Mouse (Mus musculus) intestine, embryonic 16.5 days (tissue): Measurements from ENCODE around the gene Slc38a1. TPM values are rescaled to one million over a fixed set of nuclear protein-coding genes. Genes with fewer than 3 reads are reported as not detected.

Experiments
- ATAC-seq: fragments of 200-750 bp; cut with Nextera tagmentation; 2 replicates; pipeline ENCODE4 v1.8.0; 2017; ENCODE audit warnings: moderate TSS enrichment, moderate library complexity
- H3K27ac ChIP-seq: fragments of 300-500 bp; sonication (generic); 2 replicates; pipeline ENCODE4 v1.5.1; 2014; ENCODE audit warnings: mild to moderate bottlenecking, low read length
- H3K27me3 ChIP-seq: fragments of 300-500 bp; sonication (generic); replicated peaks from 2 replicates; pipeline ENCODE4 v1.6.1; 2014; ENCODE audit warnings: low read length, control low read depth, mixed read lengths; ENCODE audit not compliant: control insufficient read depth, insufficient read depth
- H3K36me3 ChIP-seq: fragments of 300-500 bp; sonication (generic); 2 replicates; pipeline ENCODE4 v1.6.1; 2014; ENCODE audit warnings: low read length, control low read depth; ENCODE audit not compliant: control insufficient read depth, insufficient read depth
- H3K4me1 ChIP-seq: fragments of 300-500 bp; sonication (generic); 2 replicates; pipeline ENCODE4 v1.6.1; 2014; ENCODE audit warnings: low read length, control low read depth, mixed read lengths; ENCODE audit not compliant: control insufficient read depth, insufficient read depth
- H3K4me2 ChIP-seq: fragments of 300-500 bp; sonication (generic); 2 replicates; pipeline ENCODE4 v1.6.1; 2014; ENCODE audit warnings: low read depth, low read length, control low read depth
- H3K4me3 ChIP-seq: fragments of 300-500 bp; sonication (generic); 2 replicates; pipeline ENCODE4 v1.5.1; 2014; ENCODE audit warnings: mild to moderate bottlenecking, low read length
- H3K9ac ChIP-seq: fragments of 300-500 bp; sonication (generic); 2 replicates; pipeline ENCODE4 v1.6.1; 2014; ENCODE audit warnings: low read depth, low read length
- H3K9me3 ChIP-seq: fragments of 300-500 bp; sonication (generic); 2 replicates; pipeline ENCODE4 v1.6.1; 2016; ENCODE audit warnings: low read length, control low read depth; ENCODE audit not compliant: control insufficient read depth
- WGBS: fragments of 180-500 bp; shearing (Covaris S2); extraction: QIAGEN DNeasy Blood & Tissue Kit; methylation state at CpG from one replicate; pipeline ENCODE4 v1.1.7; 2014; 5-methylcytosine and 5-hydroxymethylcytosine counted together
- polyA plus RNA-seq: library from polyadenylated mRNA; unstranded; fragments of >200 nt; fragmentation: Nextera tagmentation; extraction: Ambion mirVana; gene quantifications from 2 replicates; pipeline ENCODE4 v1.2.1, GENCODE M21; 2015

Gene Slc38a1
- polyA plus RNA-seq, 1 experiment from 2014 or later, result 116 TPM

- Histone ChIP-seq H3K4me1 (peaks cover 8% of the 10 kb centered on the region), H3K27ac (no peak overlapping the region), H3K9me3 (no peaks in the 10 kb centered on the region), H3K36me3 (peaks cover 10% of the 10 kb centered on the region; the same call in 1 of the 2 replicates), H3K4me2 (no peak overlapping the region), H3K4me3 (no peak overlapping the region), H3K27me3 (no peaks in the 10 kb centered on the region), H3K9ac (no peak overlapping the region)
- peak; percentile 27; the same call in 1 of the 2 replicates for ATAC-seq
- 54% methylated on average over 7 of the region's 7 CpGs for WGBS
Measured at GRCm38 (mm10) chr15:96608671-96609070, 34.0 kb downstream of the Slc38a1 start.

GRCm38 (mm10) chr15:96607422-96607821 is 35.3 kb downstream of the Slc38a1 start:
- H3K9me3 ChIP-seq, result no peaks in the 10 kb centered on the region
- H3K36me3 ChIP-seq, result peaks cover 7% of the 10 kb centered on the region; the same call in 1 of the 2 replicates
- no peak overlapping the region for H3K4me3 ChIP-seq
- peaks cover 8% of the 10 kb centered on the region for H3K4me1 ChIP-seq
- no peak overlapping the region for H3K9ac ChIP-seq
- no peak overlapping the region for H3K27ac ChIP-seq
- 89% methylated on average over 5 of the region's 5 CpGs for WGBS
- no peak for ATAC-seq
- H3K27me3 ChIP-seq, result no peaks in the 10 kb centered on the region
- no peak overlapping the region for H3K4me2 ChIP-seq

GRCm38 (mm10) chr15:96604282-96604681 is 38.4 kb downstream of the Slc38a1 start:
- Histone ChIP-seq H3K27ac (peak overlapping the region; percentile 40), H3K27me3 (no peaks in the 10 kb centered on the region), H3K4me1 (peaks cover 8% of the 10 kb centered on the region), H3K9ac (peak overlapping the region; percentile 36; the same call in 1 of the 2 replicates), H3K4me2 (no peak overlapping the region), H3K36me3 (peaks cover 4% of the 10 kb centered on the region; the same call in 1 of the 2 replicates), H3K9me3 (no peaks in the 10 kb centered on the region), H3K4me3 (no peak overlapping the region)
- peak; percentile 81 for ATAC-seq
- WGBS, result 42% methylated on average over 10 of the region's 10 CpGs

- Histone ChIP-seq H3K27ac (no peak overlapping the region), H3K9ac (no peak overlapping the region), H3K27me3 (no peaks in the 10 kb centered on the region), H3K4me3 (no peak overlapping the region), H3K9me3 (no peaks in the 10 kb centered on the region), H3K4me2 (no peak overlapping the region), H3K4me1 (peaks cover 12% of the 10 kb centered on the region), H3K36me3 (0 out of 2 replicates have a peak, but pooled peaks cover 3% of the 10 kb centered on the region)
- no peak for ATAC-seq
- WGBS, result 78% methylated on average over 16 of the region's 16 CpGs
Measured at GRCm38 (mm10) chr15:96602043-96602442, 40.7 kb downstream of the Slc38a1 start.

GRCm38 (mm10) chr15:96599852-96600781 is 42.6 kb downstream of the Slc38a1 start:
- no peaks in the 10 kb centered on the region for H3K9me3 ChIP-seq
- H3K9ac ChIP-seq, result no peak overlapping the region
- H3K27ac ChIP-seq, result no peak overlapping the region
- no peaks in the 10 kb centered on the region for H3K27me3 ChIP-seq
- H3K4me3 ChIP-seq, result no peak overlapping the region
- ATAC-seq, result peak; percentile 39; the same call in 1 of the 2 replicates
- no peak overlapping the region for H3K4me2 ChIP-seq
- H3K36me3 ChIP-seq, result no peaks in the 10 kb centered on the region
- WGBS, result 68% methylated on average over 21 of the region's 21 CpGs
- peaks cover 12% of the 10 kb centered on the region for H3K4me1 ChIP-seq

GRCm38 (mm10) chr15:96598888-96599578 is 43.7 kb downstream of the Slc38a1 start:
- Histone ChIP-seq H3K4me3 (no peak overlapping the region), H3K4me2 (no peak overlapping the region), H3K9me3 (no peaks in the 10 kb centered on the region), H3K27ac (no peak overlapping the region; the same call in 1 of the 2 replicates), H3K4me1 (peaks cover 6% of the 10 kb centered on the region; the same call in 1 of the 2 replicates), H3K9ac (no peak overlapping the region), H3K27me3 (no peaks in the 10 kb centered on the region), H3K36me3 (no peaks in the 10 kb centered on the region)
- ATAC-seq, result peak; percentile 60
- 47% methylated on average over 11 of the region's 11 CpGs for WGBS

- 92% methylated on average over 9 of the region's 9 CpGs for WGBS
- Histone ChIP-seq H3K9ac (no peak overlapping the region), H3K9me3 (no peaks in the 10 kb centered on the region), H3K4me1 (peaks cover 13% of the 10 kb centered on the region; the same call in 1 of the 2 replicates), H3K4me3 (no peak overlapping the region), H3K27me3 (no peaks in the 10 kb centered on the region), H3K36me3 (no peaks in the 10 kb centered on the region), H3K27ac (no peak overlapping the region), H3K4me2 (no peak overlapping the region)
- no peak for ATAC-seq
Measured at GRCm38 (mm10) chr15:96597116-96597515, 45.6 kb downstream of the Slc38a1 start.

GRCm38 (mm10) chr15:96594316-96594715 is 48.4 kb downstream of the Slc38a1 start:
- H3K27me3 ChIP-seq, result no peaks in the 10 kb centered on the region
- no peak for ATAC-seq
- H3K4me1 ChIP-seq, result peaks cover 13% of the 10 kb centered on the region; the same call in 1 of the 2 replicates
- no peaks in the 10 kb centered on the region for H3K9me3 ChIP-seq
- H3K4me2 ChIP-seq, result no peak overlapping the region
- peaks cover 5% of the 10 kb centered on the region for H3K36me3 ChIP-seq
- no peak overlapping the region for H3K9ac ChIP-seq
- no peak overlapping the region for H3K4me3 ChIP-seq
- 86% methylated on average over 7 of the region's 7 CpGs for WGBS
- H3K27ac ChIP-seq, result no peak overlapping the region

- Histone ChIP-seq H3K4me1 (peaks cover 13% of the 10 kb centered on the region; the same call in 1 of the 2 replicates), H3K36me3 (peaks cover 5% of the 10 kb centered on the region), H3K9me3 (no peaks in the 10 kb centered on the region), H3K9ac (no peak overlapping the region), H3K4me2 (no peak overlapping the region), H3K27ac (no peak overlapping the region), H3K4me3 (no peak overlapping the region), H3K27me3 (no peaks in the 10 kb centered on the region)
- no peak for ATAC-seq
- WGBS, result 61% methylated on average over 7 of the region's 7 CpGs
Measured at GRCm38 (mm10) chr15:96593866-96594265, 48.8 kb downstream of the Slc38a1 start.
